Mouse (Mus musculus) midbrain, postnatal 0 days (tissue): ENCODE measurements around the gene Slc43a3. TPM values are rescaled to one million over a fixed set of nuclear protein-coding genes. Genes with fewer than 3 reads are reported as not detected.

Experiments used
- ATAC-seq: fragments of 200-750 bp; cut with Nextera tagmentation; 2 replicates; pipeline ENCODE4 v1.8.0; 2017; ENCODE audit warnings: moderate number of reproducible peaks, mild to moderate bottlenecking, moderate TSS enrichment, moderate library complexity; ENCODE audit not compliant: low FRiP score
- DNase-seq: peaks from one replicate; pipeline ENCODE4 v3.0.0-alpha.2; 2015; ENCODE audit warnings: low spot score
- H3K27ac ChIP-seq: fragments of 300-500 bp; sonication (generic); 2 replicates; pipeline ENCODE4 v1.5.1; 2014; ENCODE audit warnings: low read depth, mild to moderate bottlenecking, low read length, mixed read lengths
- H3K27me3 ChIP-seq: fragments of 300-500 bp; sonication (generic); 2 replicates; pipeline ENCODE4 v1.6.1; 2014; ENCODE audit warnings: low read length, control low read depth, mixed read lengths; ENCODE audit not compliant: insufficient read depth
- H3K36me3 ChIP-seq: fragments of 300-500 bp; sonication (generic); 2 replicates; pipeline ENCODE4 v1.6.1; 2014; ENCODE audit warnings: low read length, control low read depth, mixed read lengths; ENCODE audit not compliant: insufficient read depth
- H3K4me1 ChIP-seq: fragments of 300-500 bp; sonication (generic); 2 replicates; pipeline ENCODE4 v1.6.1; 2014; ENCODE audit warnings: mild to moderate bottlenecking, control low read depth, antibody characterized with exemption, low read length, mixed read lengths; ENCODE audit not compliant: insufficient read depth
- H3K4me2 ChIP-seq: fragments of 300-500 bp; sonication (generic); 2 replicates; pipeline ENCODE4 v1.6.1; 2014; ENCODE audit warnings: low read depth, mild to moderate bottlenecking, low read length, mixed read lengths; ENCODE audit not compliant: poor library complexity, severe bottlenecking
- H3K4me3 ChIP-seq: fragments of 300-500 bp; sonication (generic); 2 replicates; pipeline ENCODE4 v1.5.1; 2014; ENCODE audit warnings: low read depth, mild to moderate bottlenecking, low read length, moderate library complexity
- H3K9ac ChIP-seq: fragments of 300-500 bp; sonication (generic); replicated peaks from 2 replicates; pipeline ENCODE4 v1.6.1; 2014; ENCODE audit warnings: mild to moderate bottlenecking, low read length, moderate library complexity, mixed read lengths; ENCODE audit not compliant: poor library complexity, severe bottlenecking
- H3K9me3 ChIP-seq: fragments of 300-500 bp; sonication (generic); 2 replicates; pipeline ENCODE4 v1.6.1; 2016; ENCODE audit warnings: low read length, control low read depth
- CTCF ChIP-seq: IDR thresholded peaks from 2 replicates; pipeline ENCODE4 v1.5.1; 2016; ENCODE audit warnings: antibody characterized with exemption, mild to moderate bottlenecking
- WGBS: fragments of 180-500 bp; shearing (Covaris S2); extraction: QIAGEN DNeasy Blood & Tissue Kit; methylation state at CpG from one replicate; pipeline ENCODE4 v1.1.7; 2014; 5-methylcytosine and 5-hydroxymethylcytosine counted together
- polyA plus RNA-seq: library from polyadenylated mRNA; unstranded; fragments of >200 nt; fragmentation: Nextera tagmentation; extraction: Ambion mirVana; gene quantifications from 2 replicates; pipeline ENCODE4 v1.2.1, GENCODE M21; 2015
- total RNA-seq: library from RNA; depleted of rRNA; stranded (reverse); fragments of >200 nt; gene quantifications from 2 replicates; pipeline ENCODE4 v1.2.3, GENCODE M21; 2014

Slc43a3 gene
- total and polyA plus RNA-seq, 2 experiments from 2014 or later, result 1.9 to 2.0 TPM

- Histone ChIP-seq H3K9me3 (no peaks in the 10 kb centered on the region), H3K9ac (no peak within 1 kb of the TSS), H3K4me1 (no peaks in the 10 kb centered on the region), H3K4me2 (no peak within 1 kb of the TSS), H3K27ac (no peak within 1 kb of the TSS), H3K36me3 (no peaks in the 10 kb centered on the region), H3K4me3 (no peak within 1 kb of the TSS), H3K27me3 (no peaks in the 10 kb centered on the region)
- no peak for TF ChIP-seq CTCF
- 33% methylated on average over 1 of the region's 1 CpGs for WGBS
- DNase-seq, result no peak
- ATAC-seq, result no peak
Observed at GRCm38 (mm10) chr2:84980188-84980587, 43.8 kb downstream of the Slc43a3 start, which contains the start of gene Prg2. TSS of gene Prg2 (plus strand) at chr2:84980461.

GRCm38 (mm10) chr2:84987930-84988329 is 51.6 kb downstream of the Slc43a3 start, which contains the start of gene Prg3:
TSS of gene Prg3 (plus strand) at chr2:84988215.
- TF ChIP-seq CTCF, result no peak
- Histone ChIP-seq H3K9ac (no peak within 1 kb of the TSS), H3K4me2 (no peak within 1 kb of the TSS), H3K9me3 (no peaks in the 10 kb centered on the region), H3K4me1 (no peaks in the 10 kb centered on the region), H3K4me3 (no peak within 1 kb of the TSS), H3K27ac (no peak within 1 kb of the TSS), H3K27me3 (no peaks in the 10 kb centered on the region), H3K36me3 (no peaks in the 10 kb centered on the region)
- 75% methylated on average over 1 of the region's 1 CpGs for WGBS
- ATAC-seq (no peak), DNase-seq (no peak)

- DNase-seq, result no peak
Observed at GRCm38 (mm10) chr2:84996376-84996775, 60.0 kb downstream of the Slc43a3 start.

DNA sequence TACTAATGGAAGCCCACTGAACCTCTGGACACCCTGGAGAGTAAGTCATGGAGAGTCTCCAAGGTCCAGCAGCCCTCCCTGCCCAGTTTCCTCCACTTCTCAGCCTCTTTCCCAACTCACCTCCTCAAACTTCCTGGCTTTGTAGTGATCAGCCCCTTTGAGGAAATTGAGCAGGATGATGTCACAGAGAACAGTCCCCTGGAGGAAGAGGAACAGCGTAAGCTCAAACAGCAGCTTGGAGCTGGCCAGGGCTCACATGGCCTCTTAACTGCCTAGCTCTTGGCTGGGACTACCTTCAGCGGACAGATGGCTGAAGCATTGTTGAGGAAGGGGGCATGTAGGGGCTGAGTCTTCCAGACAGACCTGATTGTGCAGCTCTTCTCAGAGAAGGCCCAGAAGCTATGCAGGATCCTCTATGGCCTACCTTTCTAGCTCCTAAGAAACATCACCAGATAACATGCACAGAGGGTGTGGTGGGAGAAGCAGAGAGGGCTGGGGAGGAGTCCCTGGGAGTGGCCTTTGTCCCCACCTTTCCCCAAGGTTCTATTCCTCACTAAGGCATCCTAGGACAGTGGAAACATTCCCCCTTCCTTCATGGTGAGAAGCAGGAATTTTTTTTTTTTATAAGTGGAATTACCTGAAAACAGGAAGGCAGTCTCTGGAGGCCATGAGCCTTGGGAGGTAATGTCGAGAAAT is 63.3 kb downstream of the Slc43a3 start:
- H3K27me3 ChIP-seq, result no peaks in the 10 kb centered on the region
- DNase-seq (no peak), ATAC-seq (no peak)
- H3K4me3 ChIP-seq, result no peak overlapping the region
- H3K9me3 ChIP-seq, result no peaks in the 10 kb centered on the region
- no peak overlapping the region for H3K27ac ChIP-seq
- no peak for TF ChIP-seq CTCF
- no peak overlapping the region for H3K9ac ChIP-seq
- H3K4me1 ChIP-seq, result no peaks in the 10 kb centered on the region
- H3K4me2 ChIP-seq, result no peak overlapping the region
- no peaks in the 10 kb centered on the region for H3K36me3 ChIP-seq
- 86% methylated on average over 3 of the region's 3 CpGs for WGBS

More at GRCm38 (mm10) chr2:84996376-84996775, 60.0 kb downstream of the Slc43a3 start:
- ATAC-seq, result no peak
- H3K4me3 ChIP-seq, result no peak overlapping the region
- no peaks in the 10 kb centered on the region for H3K36me3 ChIP-seq
- H3K4me2 ChIP-seq, result no peak overlapping the region
- H3K9me3 ChIP-seq, result no peaks in the 10 kb centered on the region
- no peak overlapping the region for H3K9ac ChIP-seq
- 98% methylated on average over 2 of the region's 2 CpGs for WGBS
- H3K27me3 ChIP-seq, result no peaks in the 10 kb centered on the region
- no peak overlapping the region for H3K27ac ChIP-seq
- TF ChIP-seq CTCF, result no peak
- H3K4me1 ChIP-seq, result no peaks in the 10 kb centered on the region

DNA sequence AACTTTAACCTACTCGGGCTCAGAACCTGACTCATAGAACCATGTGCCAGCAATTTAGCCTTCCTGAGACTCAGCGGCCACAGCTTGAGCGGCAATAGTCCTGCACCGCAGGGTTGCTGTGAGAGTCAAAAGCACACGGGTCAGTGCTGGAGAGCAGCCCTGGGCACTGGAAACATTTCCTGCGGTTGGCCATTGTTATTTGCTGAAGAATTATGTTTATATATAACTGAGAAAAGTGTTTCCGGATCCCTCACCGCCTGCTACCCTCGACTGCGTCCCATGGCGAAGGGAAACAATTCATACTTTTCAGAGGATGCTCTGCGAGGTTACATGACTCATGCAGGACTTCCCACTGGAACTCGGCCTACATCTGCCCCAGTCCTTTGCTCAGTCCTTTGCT is 65.1 kb downstream of the Slc43a3 start:
- no peak overlapping the region for H3K4me2 ChIP-seq
- no peak overlapping the region for H3K27ac ChIP-seq
- H3K9me3 ChIP-seq, result no peaks in the 10 kb centered on the region
- no peaks in the 10 kb centered on the region for H3K4me1 ChIP-seq
- no peaks in the 10 kb centered on the region for H3K27me3 ChIP-seq
- no peak overlapping the region for H3K4me3 ChIP-seq
- WGBS, result 66% methylated on average over 13 of the region's 13 CpGs
- DNase-seq (no peak), ATAC-seq (no peak)
- TF ChIP-seq CTCF, result no peak
- no peak overlapping the region for H3K9ac ChIP-seq
- H3K36me3 ChIP-seq, result no peaks in the 10 kb centered on the region

GRCm38 (mm10) chr2:85002575-85002974 is 66.2 kb downstream of the Slc43a3 start:
- no peaks in the 10 kb centered on the region for H3K36me3 ChIP-seq
- no peak overlapping the region for H3K4me2 ChIP-seq
- H3K9me3 ChIP-seq, result no peaks in the 10 kb centered on the region
- no peak overlapping the region for H3K27ac ChIP-seq
- DNase-seq (no peak), ATAC-seq (no peak)
- no peaks in the 10 kb centered on the region for H3K4me1 ChIP-seq
- no peak overlapping the region for H3K4me3 ChIP-seq
- no peaks in the 10 kb centered on the region for H3K27me3 ChIP-seq
- no peak for TF ChIP-seq CTCF
- 90% methylated on average over 8 of the region's 8 CpGs for WGBS
- H3K9ac ChIP-seq, result no peak overlapping the region
